28 mouse cellular contexts compared by ENCODE assay signal in genomic region chr16:52164246-52164645, GRCm38 (mm10).
DNase-seq lines count a peak whose midpoint lies in the region; ATAC-seq lines count a peak whose summit lies in the region.
"Had no signal": no experiment of that assay in that cellular context is flagged by ENCODE, and none has a peak within 500 bp of the region (broad histone marks: within the 10 kb centered on the region; RNA-seq: fewer than 3 reads in every experiment).

No protein-coding gene starts in this region.

- H3K4me3 ChIP-seq in limb, embryonic 13.5 days = no peak overlapping the region
- no peak overlapping the region for H3K4me3 ChIP-seq in limb, embryonic 10.5 days
- no peak overlapping the region for H3K4me3 ChIP-seq in midbrain, embryonic 15.5 days
- no peak overlapping the region for H3K4me3 ChIP-seq in midbrain, embryonic 11.5 days (ENCODE audit: low read depth, low read length)
- H3K4me3 ChIP-seq in neural tube, embryonic 14.5 days (ENCODE audit: low read depth, low read length) = no peak overlapping the region
- H3K4me3 ChIP-seq in neural tube, embryonic 15.5 days (replicated peaks) = no peak overlapping the region
- H3K4me3 ChIP-seq: embryonic facial prominence, embryonic 13.5 days; embryonic facial prominence, embryonic 15.5 days; erythroblast, embryonic 14.5 days; forebrain, embryonic 10.5 days; forebrain, embryonic 12.5 days had no signal

- 90% methylated on average over 9 of the region's 9 CpGs for WGBS in limb, embryonic 13.5 days
- 91% methylated on average over 9 of the region's 9 CpGs for WGBS in limb, embryonic 10.5 days
- WGBS in midbrain, embryonic 15.5 days = 82% methylated on average over 9 of the region's 9 CpGs
- WGBS in midbrain, embryonic 11.5 days = 89% methylated on average over 9 of the region's 9 CpGs
- 81% methylated on average over 9 of the region's 9 CpGs for WGBS in neural tube, embryonic 14.5 days
- 81% methylated on average over 9 of the region's 9 CpGs for WGBS in neural tube, embryonic 15.5 days

- no peak overlapping the region for H3K9ac ChIP-seq in limb, embryonic 13.5 days
- H3K9ac ChIP-seq in midbrain, embryonic 15.5 days = no peak overlapping the region
- H3K9ac ChIP-seq in midbrain, embryonic 11.5 days (ENCODE audit: low read length) = no peak overlapping the region
- H3K9ac ChIP-seq in neural tube, embryonic 14.5 days (replicated peaks; ENCODE audit: low read depth, low read length) = no peak overlapping the region
- no peak overlapping the region for H3K9ac ChIP-seq in neural tube, embryonic 15.5 days (replicated peaks)
- H3K9ac ChIP-seq: embryonic facial prominence, embryonic 13.5 days; embryonic facial prominence, embryonic 15.5 days; forebrain, embryonic 12.5 days had no signal

- no peaks in the 10 kb centered on the region for H3K9me3 ChIP-seq in limb, embryonic 13.5 days
- no peaks in the 10 kb centered on the region for H3K9me3 ChIP-seq in limb, embryonic 10.5 days (replicated peaks)
- H3K9me3 ChIP-seq in midbrain, embryonic 15.5 days = no peaks in the 10 kb centered on the region
- H3K9me3 ChIP-seq in midbrain, embryonic 11.5 days (ENCODE audit: control insufficient read depth, low read length) = no peaks in the 10 kb centered on the region
- no peaks in the 10 kb centered on the region for H3K9me3 ChIP-seq in neural tube, embryonic 14.5 days (ENCODE audit: control insufficient read depth, low read length)
- H3K9me3 ChIP-seq in neural tube, embryonic 15.5 days (replicated peaks) = no peaks in the 10 kb centered on the region
- H3K9me3 ChIP-seq: embryonic facial prominence, embryonic 13.5 days; embryonic facial prominence, embryonic 15.5 days; forebrain, embryonic 10.5 days; forebrain, embryonic 12.5 days; G1E had no signal

- DNase-seq in cerebellum, adult 9-11 months = no peak
- no peak for DNase-seq in limb, embryonic 10.5 days (ENCODE audit: low spot score)
- no peak for DNase-seq in midbrain, embryonic 11.5 days (ENCODE audit: low spot score, missing footprints)
- DNase-seq: adrenal gland, adult 2 months; adrenal gland, postnatal 10 days; adrenal gland, postnatal 25 days; B cell, adult 2 months; cerebellum, adult 11-12 months; cerebellum, adult 2 months; cerebellum, adult 9-10 months; cerebellum, postnatal 14 days; cerebellum, postnatal 36 days; embryo, embryonic 11 days had no signal

- no peaks in the 10 kb centered on the region for H3K27me3 ChIP-seq in limb, embryonic 13.5 days
- no peaks in the 10 kb centered on the region for H3K27me3 ChIP-seq in limb, embryonic 10.5 days (ENCODE audit: low read depth, poor library complexity, severe bottlenecking)
- H3K27me3 ChIP-seq in midbrain, embryonic 15.5 days (replicated peaks) = no peaks in the 10 kb centered on the region
- no peaks in the 10 kb centered on the region for H3K27me3 ChIP-seq in midbrain, embryonic 11.5 days (ENCODE audit: control insufficient read depth, insufficient read depth, low read length)
- no peaks in the 10 kb centered on the region for H3K27me3 ChIP-seq in neural tube, embryonic 14.5 days (ENCODE audit: control insufficient read depth, insufficient read depth, low read length)
- no peaks in the 10 kb centered on the region for H3K27me3 ChIP-seq in neural tube, embryonic 15.5 days (replicated peaks)
- H3K27me3 ChIP-seq: CH12.LX; embryonic facial prominence, embryonic 13.5 days; embryonic facial prominence, embryonic 15.5 days; forebrain, embryonic 12.5 days had no signal

- peak; percentile 26; the same call in 1 of the 2 replicates for ATAC-seq in cerebellum, adult (ENCODE audit: insufficient number of reproducible peaks, low FRiP score, low TSS enrichment)
- ATAC-seq in limb, embryonic 13.5 days (ENCODE audit: low FRiP score, low read depth) = 0 out of 2 replicates have a peak, but pooled peaks have one; percentile 19
- ATAC-seq in midbrain, embryonic 15.5 days (replicated peaks) = 0 out of 2 replicates have a peak, but pooled peaks have one; percentile 40
- ATAC-seq in midbrain, embryonic 11.5 days (ENCODE audit: low FRiP score) = no peak
- ATAC-seq in neural tube, embryonic 14.5 days (ENCODE audit: low read depth) = 0 out of 2 replicates have a peak, but pooled peaks have one; percentile 31
- no peak; the same call in 1 of the 2 replicates for ATAC-seq in neural tube, embryonic 15.5 days (ENCODE audit: low FRiP score)
- ATAC-seq: CD4-positive, CD25-positive, alpha-beta regulatory T cell, adult 4 months; forebrain, embryonic 14.5 days; forebrain, embryonic 16.5 days had no signal

- no peak overlapping the region for H3K27ac ChIP-seq in limb, embryonic 13.5 days
- H3K27ac ChIP-seq in limb, embryonic 10.5 days = no peak overlapping the region
- no peak overlapping the region for H3K27ac ChIP-seq in midbrain, embryonic 15.5 days
- no peak overlapping the region for H3K27ac ChIP-seq in midbrain, embryonic 11.5 days (ENCODE audit: low read depth, low read length)
- no peak overlapping the region for H3K27ac ChIP-seq in neural tube, embryonic 14.5 days (ENCODE audit: low read depth, low read length)
- no peak overlapping the region for H3K27ac ChIP-seq in neural tube, embryonic 15.5 days (replicated peaks)
- H3K27ac ChIP-seq: embryonic facial prominence, embryonic 13.5 days; embryonic facial prominence, embryonic 15.5 days; forebrain, embryonic 10.5 days; forebrain, embryonic 12.5 days had no signal

- H3K4me2 ChIP-seq in limb, embryonic 13.5 days (replicated peaks) = no peak overlapping the region
- no peak overlapping the region for H3K4me2 ChIP-seq in midbrain, embryonic 15.5 days
- H3K4me2 ChIP-seq in midbrain, embryonic 11.5 days = no peak overlapping the region
- H3K4me2 ChIP-seq in neural tube, embryonic 14.5 days (ENCODE audit: low read depth, low read length) = no peak overlapping the region
- H3K4me2 ChIP-seq in neural tube, embryonic 15.5 days = no peak overlapping the region
- H3K4me2 ChIP-seq: embryonic facial prominence, embryonic 13.5 days; embryonic facial prominence, embryonic 15.5 days; forebrain, embryonic 12.5 days had no signal

- no peaks in the 10 kb centered on the region for H3K4me1 ChIP-seq in limb, embryonic 13.5 days
- no peaks in the 10 kb centered on the region for H3K4me1 ChIP-seq in limb, embryonic 10.5 days
- no peaks in the 10 kb centered on the region for H3K4me1 ChIP-seq in midbrain, embryonic 15.5 days
- no peaks in the 10 kb centered on the region for H3K4me1 ChIP-seq in midbrain, embryonic 11.5 days (ENCODE audit: control insufficient read depth, insufficient read depth, low read length)
- H3K4me1 ChIP-seq in neural tube, embryonic 14.5 days (ENCODE audit: control insufficient read depth, insufficient read depth, low read length) = no peaks in the 10 kb centered on the region
- no peaks in the 10 kb centered on the region for H3K4me1 ChIP-seq in neural tube, embryonic 15.5 days
- H3K4me1 ChIP-seq: embryonic facial prominence, embryonic 13.5 days; embryonic facial prominence, embryonic 15.5 days had no signal

- peaks cover 40% of the 10 kb centered on the region for H3K36me3 ChIP-seq in limb, embryonic 13.5 days
- H3K36me3 ChIP-seq in limb, embryonic 10.5 days = peaks cover 66% of the 10 kb centered on the region
- peaks cover 10% of the 10 kb centered on the region; the same call in 1 of the 2 replicates for H3K36me3 ChIP-seq in midbrain, embryonic 15.5 days (replicated peaks)
- H3K36me3 ChIP-seq in midbrain, embryonic 11.5 days (ENCODE audit: control insufficient read depth, insufficient read depth, low read length) = peaks cover 8% of the 10 kb centered on the region
- peaks cover 14% of the 10 kb centered on the region; the same call in 1 of the 2 replicates for H3K36me3 ChIP-seq in neural tube, embryonic 14.5 days (ENCODE audit: control insufficient read depth, insufficient read depth, low read length)
- peaks cover 18% of the 10 kb centered on the region for H3K36me3 ChIP-seq in neural tube, embryonic 15.5 days

Comparison
In these comparisons a context has a peak if more than half of its experiments do, and no peak if none do; other contexts are left out.
1. ATAC-seq: peak in cerebellum, adult (single experiment), limb, embryonic 13.5 days (single experiment), midbrain, embryonic 15.5 days (single experiment) and neural tube, embryonic 14.5 days (single experiment); none in midbrain, embryonic 11.5 days (single experiment) and neural tube, embryonic 15.5 days (single experiment).